Mouse (Mus musculus) ES-Bruce4 (cell line): ENCODE measurements at regions not wholly inside any gene's neighbourhood (a gene's known extent, or its start where the extent isn't known, plus 50 kb on each side); places are given as distances from the start of the nearest gene placed in this dataset.

Source experiments
- CTCF ChIP-seq: IDR thresholded peaks from one replicate; pipeline ENCODE4 v1.8.1; 2011; ENCODE audit warnings: low read depth, low read length
- POLR2A ChIP-seq: IDR thresholded peaks from one replicate; pipeline ENCODE4 v1.8.1; 2011; ENCODE audit warnings: low read length; ENCODE audit not compliant: insufficient read depth

DNA sequence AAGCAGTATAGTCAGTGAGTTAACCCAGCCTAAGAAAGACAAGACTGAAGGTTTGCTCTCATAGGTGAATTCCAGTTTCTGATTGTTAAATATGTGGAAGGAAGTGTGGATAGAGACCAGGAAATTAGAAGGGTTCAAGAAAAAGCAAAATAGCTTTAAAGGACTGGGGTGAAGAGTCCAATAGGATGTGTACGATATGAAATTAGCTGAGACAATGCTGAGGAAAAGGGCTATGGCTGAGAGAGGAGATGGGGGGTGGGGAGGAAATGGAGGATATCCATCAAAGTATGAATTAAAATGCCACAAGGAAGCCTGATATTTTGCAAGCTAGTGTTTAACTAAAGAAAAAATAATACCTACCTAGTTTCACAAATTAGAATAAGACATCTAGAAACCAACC lies 124.9 kb downstream of the Fam198b start:
- no peak for TF ChIP-seq CTCF
- TF ChIP-seq POLR2A: no peak
